Mouse (Mus musculus): ENCODE data around the gene Ssrp1. TPM values are rescaled to one million over a fixed set of nuclear protein-coding genes. Genes with fewer than 3 reads are reported as not detected.
A peak's percentile ranks its signal among the peaks of the same experiment; 100 is the strongest.

The Ssrp1 gene
- polyA plus RNA-seq, 1 experiment, result 47.2 TPM

GRCm38 (mm10) chr2:85061107-85061541 is 24.1 kb downstream of the Ssrp1 start:
- Histone ChIP-seq H3K36me3 (ENCODE audit: control insufficient read depth, insufficient read depth, low read length) (peaks cover 61% of the 10 kb centered on the region), H3K4me3 (ENCODE audit: low read depth, low read length) (peak overlapping the region; percentile 76), H3K4me1 (ENCODE audit: control insufficient read depth, insufficient read depth, insufficient read length, low read length) (peaks cover 10% of the 10 kb centered on the region), H3K27ac (ENCODE audit: insufficient read depth, low read depth, low read length) (peak overlapping the region; percentile 4), H3K27me3 (ENCODE audit: control insufficient read depth, insufficient read depth, low read length) (no peaks in the 10 kb centered on the region)
- no peak for TF ChIP-seq CTCF (IDR thresholded peaks at IDR 0.05; ENCODE audit: extremely low read depth, insufficient read length, insufficient replicate concordance, low read depth, low read length)
- no peak for TF ChIP-seq POLR2A (IDR thresholded peaks at IDR 0.05; ENCODE audit: low read depth, low read length)
- 11% methylated on average over 10 of the region's 10 CpGs for WGBS

- WGBS, result 63% methylated on average over 12 of the region's 12 CpGs
- H3K27me3 ChIP-seq (ENCODE audit: control insufficient read depth, insufficient read depth, low read length), result no peaks in the 10 kb centered on the region
- TF ChIP-seq CTCF (IDR thresholded peaks at IDR 0.05; ENCODE audit: extremely low read depth, insufficient read length, insufficient replicate concordance, low read depth, low read length), result no peak
- TF ChIP-seq POLR2A (IDR thresholded peaks at IDR 0.05; ENCODE audit: low read depth, low read length), result no peak
- no peak overlapping the region for H3K27ac ChIP-seq (ENCODE audit: insufficient read depth, low read depth, low read length)
- H3K4me3 ChIP-seq (ENCODE audit: low read depth, low read length), result peak overlapping the region; percentile 37
- H3K4me1 ChIP-seq (ENCODE audit: control insufficient read depth, insufficient read depth, insufficient read length, low read length), result peaks cover 18% of the 10 kb centered on the region
- peaks cover 36% of the 10 kb centered on the region for H3K36me3 ChIP-seq (ENCODE audit: control insufficient read depth, insufficient read depth, low read length)
These were observed 28.3 kb downstream of the Ssrp1 start for GRCm38 (mm10) chr2:85065141-85065875.

GRCm38 (mm10) chr2:85066937-85067336 is 29.9 kb downstream of the Ssrp1 start:
- H3K36me3 ChIP-seq (ENCODE audit: control insufficient read depth, insufficient read depth, low read length), result peaks cover 44% of the 10 kb centered on the region
- 84% methylated on average over 5 of the region's 5 CpGs for WGBS

GRCm38 (mm10) chr2:85067903-85068625 is 31.0 kb downstream of the Ssrp1 start:
- Histone ChIP-seq H3K4me3 (ENCODE audit: low read depth, low read length) (no peak overlapping the region), H3K4me1 (ENCODE audit: control insufficient read depth, insufficient read depth, insufficient read length, low read length) (peaks cover 23% of the 10 kb centered on the region), H3K27me3 (ENCODE audit: control insufficient read depth, insufficient read depth, low read length) (no peaks in the 10 kb centered on the region), H3K27ac (ENCODE audit: insufficient read depth, low read depth, low read length) (peak overlapping the region; percentile 34), H3K36me3 (ENCODE audit: control insufficient read depth, insufficient read depth, low read length) (peaks cover 41% of the 10 kb centered on the region)
- WGBS, result 54% methylated on average over 10 of the region's 10 CpGs
- TF ChIP-seq CTCF (IDR thresholded peaks at IDR 0.05; ENCODE audit: extremely low read depth, insufficient read length, insufficient replicate concordance, low read depth, low read length) (no peak), POLR2A (IDR thresholded peaks at IDR 0.05; ENCODE audit: low read depth, low read length) (no peak)

More at GRCm38 (mm10) chr2:85066937-85067336, 29.9 kb downstream of the Ssrp1 start:
- TF ChIP-seq POLR2A (IDR thresholded peaks at IDR 0.05; ENCODE audit: low read depth, low read length) (no peak), CTCF (IDR thresholded peaks at IDR 0.05; ENCODE audit: extremely low read depth, insufficient read length, insufficient replicate concordance, low read depth, low read length) (no peak)
- peaks cover 16% of the 10 kb centered on the region for H3K4me1 ChIP-seq (ENCODE audit: control insufficient read depth, insufficient read depth, insufficient read length, low read length)
- no peak overlapping the region for H3K27ac ChIP-seq (ENCODE audit: insufficient read depth, low read depth, low read length)
- no peak overlapping the region for H3K4me3 ChIP-seq (ENCODE audit: low read depth, low read length)
- no peaks in the 10 kb centered on the region for H3K27me3 ChIP-seq (ENCODE audit: control insufficient read depth, insufficient read depth, low read length)

- Histone ChIP-seq H3K4me1 (ENCODE audit: control insufficient read depth, insufficient read depth, insufficient read length, low read length) (peaks cover 23% of the 10 kb centered on the region), H3K27me3 (ENCODE audit: control insufficient read depth, insufficient read depth, low read length) (no peaks in the 10 kb centered on the region), H3K27ac (ENCODE audit: insufficient read depth, low read depth, low read length) (no peak overlapping the region; the same call in 1 of the 2 replicates), H3K36me3 (ENCODE audit: control insufficient read depth, insufficient read depth, low read length) (peaks cover 39% of the 10 kb centered on the region), H3K4me3 (ENCODE audit: low read depth, low read length) (no peak overlapping the region)
- WGBS, result 95% methylated on average over 2 of the region's 2 CpGs
- no peak for TF ChIP-seq POLR2A (IDR thresholded peaks at IDR 0.05; ENCODE audit: low read depth, low read length)
These were observed 31.6 kb downstream of the Ssrp1 start for GRCm38 (mm10) chr2:85068626-85069025.

- Histone ChIP-seq H3K27me3 (ENCODE audit: control insufficient read depth, insufficient read depth, low read length) (no peaks in the 10 kb centered on the region), H3K4me3 (ENCODE audit: low read depth, low read length) (no peak overlapping the region), H3K4me1 (ENCODE audit: control insufficient read depth, insufficient read depth, insufficient read length, low read length) (peaks cover 23% of the 10 kb centered on the region), H3K36me3 (ENCODE audit: control insufficient read depth, insufficient read depth, low read length) (peaks cover 27% of the 10 kb centered on the region), H3K27ac (ENCODE audit: insufficient read depth, low read depth, low read length) (no peak overlapping the region)
- TF ChIP-seq CTCF (IDR thresholded peaks at IDR 0.05; ENCODE audit: extremely low read depth, insufficient read length, insufficient replicate concordance, low read depth, low read length) (no peak), POLR2A (IDR thresholded peaks at IDR 0.05; ENCODE audit: low read depth, low read length) (no peak)
- WGBS, result 92% methylated on average over 15 of the region's 15 CpGs
These were observed 33.1 kb downstream of the Ssrp1 start for GRCm38 (mm10) chr2:85070086-85070485.

- Histone ChIP-seq H3K4me3 (ENCODE audit: low read depth, low read length) (no peak overlapping the region), H3K27ac (ENCODE audit: insufficient read depth, low read depth, low read length) (no peak overlapping the region), H3K27me3 (ENCODE audit: control insufficient read depth, insufficient read depth, low read length) (no peaks in the 10 kb centered on the region), H3K4me1 (ENCODE audit: control insufficient read depth, insufficient read depth, insufficient read length, low read length) (peaks cover 23% of the 10 kb centered on the region; the same call in 1 of the 2 replicates), H3K36me3 (ENCODE audit: control insufficient read depth, insufficient read depth, low read length) (peaks cover 20% of the 10 kb centered on the region)
- 36% methylated on average over 5 of the region's 5 CpGs for WGBS
- no peak for TF ChIP-seq POLR2A (IDR thresholded peaks at IDR 0.05; ENCODE audit: low read depth, low read length)
- no peak for TF ChIP-seq CTCF (IDR thresholded peaks at IDR 0.05; ENCODE audit: extremely low read depth, insufficient read length, insufficient replicate concordance, low read depth, low read length)
These were observed 34.9 kb downstream of the Ssrp1 start for GRCm38 (mm10) chr2:85071921-85072320.
